Mouse (Mus musculus) C2C12 (cell line): ENCODE data around the gene Slc16a10.

Experiments used
- CEBPB ChIP-seq: IDR thresholded peaks from one replicate; pipeline ENCODE4 v1.6.1; 2011; ENCODE audit warnings: low read depth, mild to moderate bottlenecking, control low read depth, moderate library complexity
- CTCF ChIP-seq: IDR thresholded peaks from one replicate; pipeline ENCODE4 v1.5.1; 2011; ENCODE audit not compliant: control insufficient read depth, insufficient read depth, insufficient read length
- MAX ChIP-seq: IDR thresholded peaks from one replicate; pipeline ENCODE4 v1.6.1; 2011; ENCODE audit warnings: mild to moderate bottlenecking, control low read depth
- MYOG ChIP-seq: IDR thresholded peaks from one replicate; pipeline ENCODE4 v1.6.1; 2011; ENCODE audit not compliant: control insufficient read depth, insufficient read length; ENCODE audit errors: extremely low read depth
- USF1 ChIP-seq: IDR thresholded peaks from one replicate; pipeline ENCODE4 v1.6.1; 2011; ENCODE audit warnings: low read depth, mild to moderate bottlenecking, control low read depth, moderate library complexity

DNA sequence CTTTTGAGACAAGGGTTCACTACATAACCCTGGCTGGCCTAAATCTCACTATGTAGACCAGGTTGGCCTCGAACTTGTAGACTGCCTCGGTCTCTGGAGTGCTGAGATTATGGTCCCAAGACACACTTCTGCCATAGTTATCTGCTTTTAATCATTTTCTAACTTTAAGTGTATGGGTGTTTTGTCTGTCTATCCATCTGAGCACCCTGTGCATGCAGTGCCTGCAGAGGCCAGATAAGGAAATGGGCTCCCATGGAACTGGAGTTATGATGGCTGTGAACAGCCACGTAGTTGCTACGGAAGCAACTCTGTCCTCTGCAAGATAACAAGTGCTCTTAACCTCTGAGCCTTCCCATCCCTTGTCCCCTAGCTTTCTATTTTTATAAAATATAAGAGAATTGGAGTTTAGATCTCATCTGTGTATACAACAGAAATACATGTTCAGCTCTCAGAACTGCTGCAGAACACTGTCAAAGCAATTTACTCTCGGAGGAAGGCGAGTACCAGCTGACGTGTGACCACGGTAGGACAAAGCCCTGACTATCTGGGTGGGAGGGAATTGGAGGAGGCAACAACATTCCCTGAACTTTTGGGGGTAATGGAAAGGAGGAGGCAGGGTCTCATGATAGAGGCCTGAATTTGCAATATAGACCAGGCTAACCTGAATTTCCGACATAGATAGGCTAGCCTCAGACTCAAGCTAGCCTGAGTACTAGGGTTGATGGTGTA, 10.2 kb downstream of the Slc16a10 start:
- TF ChIP-seq CTCF (no peak), MYOG (no peak), USF1 (no peak), MAX (no peak), CEBPB (no peak)
